Mouse (Mus musculus): ENCODE data around the gene Eya3. TPM values are rescaled to one million over a fixed set of nuclear protein-coding genes. Genes with fewer than 3 reads are reported as not detected.

Eya3 gene
- total and polyA plus RNA-seq, 3 experiments, result 26.6 to 31.8 (median 29.8) TPM

- H3K27ac ChIP-seq, result no peak overlapping the region
- peaks cover 4% of the 10 kb centered on the region for H3K4me1 ChIP-seq (ENCODE audit: control insufficient read depth, insufficient read depth, low read length)
- 71% methylated on average over 8 of the region's 8 CpGs for WGBS
- H3K9ac ChIP-seq (ENCODE audit: low read depth, low read length), result no peak overlapping the region
- no peak for TF ChIP-seq POLR2A (IDR thresholded peaks at IDR 0.05; ENCODE audit: insufficient read depth, low read depth, low read length)
- no peak for TF ChIP-seq CTCF (IDR thresholded peaks at IDR 0.05)
- no peak for TF ChIP-seq EP300 (IDR thresholded peaks at IDR 0.05; ENCODE audit: insufficient read depth, low read depth, low read length)
- DNase-seq, result no peak
- no peaks in the 10 kb centered on the region for H3K36me3 ChIP-seq (ENCODE audit: control insufficient read depth, insufficient read depth, low read length)
- no peaks in the 10 kb centered on the region for H3K27me3 ChIP-seq (ENCODE audit: control insufficient read depth, insufficient read depth, low read length)
- intact Hi-C loops (cut with DNase I), result no loop called here
- no peaks in the 10 kb centered on the region for H3K79me2 ChIP-seq (replicated peaks; ENCODE audit: control insufficient read depth, insufficient read depth, low read length)
- no peak overlapping the region for H3K4me3 ChIP-seq
Measured at GRCm38 (mm10) chr4:132611320-132611719, 27.5 kb upstream of the Eya3 start.

GRCm38 (mm10) chr4:132617873-132618272 lies 20.9 kb upstream of the Eya3 start:
- Histone ChIP-seq H3K27ac (peak overlapping the region; percentile 74), H3K4me1 (ENCODE audit: control insufficient read depth, insufficient read depth, low read length) (peaks cover 1% of the 10 kb centered on the region), H3K9ac (ENCODE audit: low read depth, low read length) (no peak overlapping the region), H3K4me3 (no peak overlapping the region), H3K79me2 (replicated peaks; ENCODE audit: control insufficient read depth, insufficient read depth, low read length) (no peaks in the 10 kb centered on the region), H3K27me3 (ENCODE audit: control insufficient read depth, insufficient read depth, low read length) (no peaks in the 10 kb centered on the region), H3K36me3 (ENCODE audit: control insufficient read depth, insufficient read depth, low read length) (no peaks in the 10 kb centered on the region)
- TF ChIP-seq POLR2A (IDR thresholded peaks at IDR 0.05; ENCODE audit: insufficient read depth, low read depth, low read length) (no peak), EP300 (IDR thresholded peaks at IDR 0.05; ENCODE audit: insufficient read depth, low read depth, low read length) (no peak), CTCF (IDR thresholded peaks at IDR 0.05) (no peak)
- DNase-seq, result peak in 1 of 2 experiments; percentile 34
- intact Hi-C loops (cut with DNase I), result loop anchor here (5.0 kb wide), 1 partner anchor 46 kb away; no protein-coding TSS in a partner anchor
- WGBS, result 90% methylated on average over 6 of the region's 6 CpGs

GRCm38 (mm10) chr4:132618850-132619375 lies 19.9 kb upstream of the Eya3 start:
- no peaks in the 10 kb centered on the region for H3K27me3 ChIP-seq (ENCODE audit: control insufficient read depth, insufficient read depth, low read length)
- no peak overlapping the region for H3K9ac ChIP-seq (ENCODE audit: low read depth, low read length)
- intact Hi-C loops (cut with DNase I), result loop anchor here (5.0 kb wide), 1 partner anchor 47 kb away; no protein-coding TSS in a partner anchor
- peak overlapping the region; percentile 74 for H3K27ac ChIP-seq
- H3K79me2 ChIP-seq (replicated peaks; ENCODE audit: control insufficient read depth, insufficient read depth, low read length), result no peaks in the 10 kb centered on the region
- no peak for TF ChIP-seq POLR2A (IDR thresholded peaks at IDR 0.05; ENCODE audit: insufficient read depth, low read depth, low read length)
- TF ChIP-seq EP300 (IDR thresholded peaks at IDR 0.05; ENCODE audit: insufficient read depth, low read depth, low read length), result peak; percentile 58; the same call in 1 of the 2 replicates
- 34% methylated on average over 10 of the region's 10 CpGs for WGBS
- no peaks in the 10 kb centered on the region for H3K36me3 ChIP-seq (ENCODE audit: control insufficient read depth, insufficient read depth, low read length)
- DNase-seq, result no peak
- peaks cover 1% of the 10 kb centered on the region for H3K4me1 ChIP-seq (ENCODE audit: control insufficient read depth, insufficient read depth, low read length)
- no peak overlapping the region for H3K4me3 ChIP-seq

GRCm38 (mm10) chr4:132620134-132620533 lies 18.7 kb upstream of the Eya3 start:
- Histone ChIP-seq H3K4me3 (no peak overlapping the region), H3K36me3 (ENCODE audit: control insufficient read depth, insufficient read depth, low read length) (no peaks in the 10 kb centered on the region), H3K4me1 (ENCODE audit: control insufficient read depth, insufficient read depth, low read length) (peaks cover 1% of the 10 kb centered on the region), H3K27ac (no peak overlapping the region), H3K9ac (ENCODE audit: low read depth, low read length) (no peak overlapping the region), H3K79me2 (replicated peaks; ENCODE audit: control insufficient read depth, insufficient read depth, low read length) (no peaks in the 10 kb centered on the region), H3K27me3 (ENCODE audit: control insufficient read depth, insufficient read depth, low read length) (no peaks in the 10 kb centered on the region)
- intact Hi-C loops (cut with DNase I), result no loop called here
- TF ChIP-seq EP300 (IDR thresholded peaks at IDR 0.05; ENCODE audit: insufficient read depth, low read depth, low read length) (no peak), CTCF (IDR thresholded peaks at IDR 0.05) (peak; percentile 22; the same call in 1 of the 2 replicates), POLR2A (IDR thresholded peaks at IDR 0.05; ENCODE audit: insufficient read depth, low read depth, low read length) (no peak)
- 92% methylated on average over 4 of the region's 4 CpGs for WGBS
- DNase-seq, result no peak

- H3K79me2 ChIP-seq (replicated peaks; ENCODE audit: control insufficient read depth, insufficient read depth, low read length), result no peaks in the 10 kb centered on the region
- no peaks in the 10 kb centered on the region for H3K27me3 ChIP-seq (ENCODE audit: control insufficient read depth, insufficient read depth, low read length)
- peaks cover 1% of the 10 kb centered on the region for H3K4me1 ChIP-seq (ENCODE audit: control insufficient read depth, insufficient read depth, low read length)
- H3K36me3 ChIP-seq (ENCODE audit: control insufficient read depth, insufficient read depth, low read length), result no peaks in the 10 kb centered on the region
- H3K27ac ChIP-seq, result no peak overlapping the region
- H3K9ac ChIP-seq (ENCODE audit: low read depth, low read length), result no peak overlapping the region
- WGBS, result 74% methylated on average over 7 of the region's 7 CpGs
- TF ChIP-seq CTCF (IDR thresholded peaks at IDR 0.05) (no peak), EP300 (IDR thresholded peaks at IDR 0.05; ENCODE audit: insufficient read depth, low read depth, low read length) (no peak), POLR2A (IDR thresholded peaks at IDR 0.05; ENCODE audit: insufficient read depth, low read depth, low read length) (no peak)
- no peak for DNase-seq
- H3K4me3 ChIP-seq, result no peak overlapping the region
- intact Hi-C loops (cut with DNase I), result no loop called here
Measured at GRCm38 (mm10) chr4:132621287-132622068, 17.3 kb upstream of the Eya3 start.
